Comparison of ENCODE assay signal across 18 mouse cellular contexts in genomic region chr8:116164190-116164988, GRCm38 (mm10).
DNase-seq lines count a peak whose midpoint lies in the region; ATAC-seq and TF ChIP-seq lines count a peak whose summit lies in the region.
"Had no signal": no experiment of that assay in that cellular context is flagged by ENCODE, and none has a peak within 500 bp of the region (broad histone marks: within the 10 kb centered on the region; RNA-seq: fewer than 3 reads in every experiment).

No protein-coding gene starts in this region.

- no peak overlapping the region for H3K4me3 ChIP-seq in forebrain, embryonic 10.5 days
- no peak overlapping the region for H3K4me3 ChIP-seq in forebrain, postnatal 0 days (ENCODE audit: low read depth, low read length)
- H3K4me3 ChIP-seq in midbrain, embryonic 13.5 days (replicated peaks) = no peak overlapping the region
- H3K4me3 ChIP-seq in midbrain, embryonic 10.5 days = no peak overlapping the region
- H3K4me3 ChIP-seq in hindbrain, embryonic 14.5 days (replicated peaks; ENCODE audit: low read length) = no peak overlapping the region
- no peak overlapping the region for H3K4me3 ChIP-seq in neural tube, embryonic 15.5 days (replicated peaks)
- H3K4me3 ChIP-seq: heart, adult 2 months had no signal

- no peaks in the 10 kb centered on the region for H3K36me3 ChIP-seq in forebrain, embryonic 10.5 days (replicated peaks)
- no peaks in the 10 kb centered on the region for H3K36me3 ChIP-seq in forebrain, postnatal 0 days (ENCODE audit: insufficient read depth)
- no peaks in the 10 kb centered on the region for H3K36me3 ChIP-seq in midbrain, embryonic 13.5 days
- no peaks in the 10 kb centered on the region for H3K36me3 ChIP-seq in midbrain, embryonic 10.5 days
- H3K36me3 ChIP-seq in hindbrain, embryonic 14.5 days (replicated peaks; ENCODE audit: control insufficient read depth, insufficient read depth) = no peaks in the 10 kb centered on the region
- no peaks in the 10 kb centered on the region for H3K36me3 ChIP-seq in neural tube, embryonic 15.5 days

- ATAC-seq in forebrain, postnatal 0 days = no peak
- 0 out of 2 replicates have a peak, but pooled peaks have one; percentile 30 for ATAC-seq in midbrain, embryonic 13.5 days
- no peak for ATAC-seq in hindbrain, embryonic 14.5 days (ENCODE audit: low FRiP score)
- ATAC-seq in neural tube, embryonic 15.5 days (ENCODE audit: low FRiP score) = no peak
- ATAC-seq in erythroblast, adult 5-6 weeks (replicated peaks; ENCODE audit: low FRiP score, poor library complexity, severe bottlenecking) = no peak

- TF ChIP-seq CTCF in forebrain, postnatal 0 days (IDR thresholded peaks at IDR 0.05; ENCODE audit: low read depth) = no peak

- no peak overlapping the region for H3K4me2 ChIP-seq in forebrain, postnatal 0 days (ENCODE audit: low read depth)
- peak overlapping the region; percentile 29; the same call in 1 of the 2 replicates for H3K4me2 ChIP-seq in midbrain, embryonic 13.5 days (replicated peaks)
- 0 out of 2 replicates have a peak overlapping the region, but pooled peaks have one; percentile 21 for H3K4me2 ChIP-seq in hindbrain, embryonic 14.5 days (replicated peaks)
- H3K4me2 ChIP-seq in neural tube, embryonic 15.5 days = peak overlapping the region; percentile 17

- no peak for DNase-seq in forebrain, embryonic 10.5 days (ENCODE audit: extremely low spot score, low spot score)
- DNase-seq in forebrain, postnatal 0 days = no peak
- no peak for DNase-seq in midbrain, embryonic 10.5 days (ENCODE audit: low spot score)
- DNase-seq in hindbrain, embryonic 14.5 days (ENCODE audit: low spot score) = no peak
- no peak for DNase-seq in cerebellum, adult 18-20 months
- DNase-seq: adrenal gland, postnatal 10 days; cerebellum, adult 11-12 months; cerebellum, postnatal 36 days; heart, adult 2 months; kidney, adult 8-10 months; kidney, postnatal 4 days; lung, adult 2 months; lung, postnatal 4 days; right cerebral cortex, adult 18-20 months; thymus, postnatal 4 days had no signal

- peaks cover 33% of the 10 kb centered on the region for H3K4me1 ChIP-seq in forebrain, embryonic 10.5 days
- no peaks in the 10 kb centered on the region for H3K4me1 ChIP-seq in forebrain, postnatal 0 days (ENCODE audit: insufficient read depth)
- peaks cover 12% of the 10 kb centered on the region; the same call in 1 of the 2 replicates for H3K4me1 ChIP-seq in midbrain, embryonic 13.5 days (replicated peaks)
- H3K4me1 ChIP-seq in midbrain, embryonic 10.5 days = peaks cover 14% of the 10 kb centered on the region
- peaks cover 9% of the 10 kb centered on the region; the same call in 1 of the 2 replicates for H3K4me1 ChIP-seq in hindbrain, embryonic 14.5 days (replicated peaks; ENCODE audit: control insufficient read depth, insufficient read depth, low read length)
- H3K4me1 ChIP-seq in neural tube, embryonic 15.5 days = peaks cover 10% of the 10 kb centered on the region

- H3K27me3 ChIP-seq in forebrain, embryonic 10.5 days (ENCODE audit: poor library complexity, severe bottlenecking) = peaks cover 7% of the 10 kb centered on the region; the same call in 1 of the 2 replicates
- H3K27me3 ChIP-seq in forebrain, postnatal 0 days (ENCODE audit: insufficient read depth, low read length) = no peaks in the 10 kb centered on the region; the same call in 1 of the 2 replicates
- no peaks in the 10 kb centered on the region for H3K27me3 ChIP-seq in midbrain, embryonic 13.5 days
- H3K27me3 ChIP-seq in midbrain, embryonic 10.5 days (ENCODE audit: low read depth, poor library complexity, severe bottlenecking) = no peaks in the 10 kb centered on the region
- no peaks in the 10 kb centered on the region for H3K27me3 ChIP-seq in hindbrain, embryonic 14.5 days (ENCODE audit: control insufficient read depth, insufficient read depth, low read length)
- H3K27me3 ChIP-seq in neural tube, embryonic 15.5 days (replicated peaks) = no peaks in the 10 kb centered on the region

- no peaks in the 10 kb centered on the region for H3K9me3 ChIP-seq in forebrain, embryonic 10.5 days
- H3K9me3 ChIP-seq in forebrain, postnatal 0 days (ENCODE audit: low read length) = no peaks in the 10 kb centered on the region
- H3K9me3 ChIP-seq in midbrain, embryonic 13.5 days = no peaks in the 10 kb centered on the region
- no peaks in the 10 kb centered on the region for H3K9me3 ChIP-seq in midbrain, embryonic 10.5 days (replicated peaks)
- H3K9me3 ChIP-seq in hindbrain, embryonic 14.5 days (ENCODE audit: control insufficient read depth, low read length) = no peaks in the 10 kb centered on the region
- H3K9me3 ChIP-seq in neural tube, embryonic 15.5 days (replicated peaks) = no peaks in the 10 kb centered on the region

- peak overlapping the region; percentile 25; the same call in 1 of the 2 replicates for H3K27ac ChIP-seq in forebrain, embryonic 10.5 days
- no peak overlapping the region for H3K27ac ChIP-seq in forebrain, postnatal 0 days (ENCODE audit: low read depth, low read length)
- 0 out of 2 replicates have a peak overlapping the region, but pooled peaks have one; percentile 32 for H3K27ac ChIP-seq in midbrain, embryonic 13.5 days
- no peak overlapping the region for H3K27ac ChIP-seq in midbrain, embryonic 10.5 days (replicated peaks)
- H3K27ac ChIP-seq in hindbrain, embryonic 14.5 days = 0 out of 2 replicates have a peak overlapping the region, but pooled peaks have one; percentile 57
- 0 out of 2 replicates have a peak overlapping the region, but pooled peaks have one; percentile 45 for H3K27ac ChIP-seq in neural tube, embryonic 15.5 days (replicated peaks)
- H3K27ac ChIP-seq: heart, adult 2 months had no signal

- 35% methylated on average over 5 of the region's 5 CpGs for WGBS in forebrain, embryonic 10.5 days
- WGBS in forebrain, postnatal 0 days = 30% methylated on average over 5 of the region's 5 CpGs
- WGBS in midbrain, embryonic 13.5 days = 28% methylated on average over 5 of the region's 5 CpGs
- 45% methylated on average over 5 of the region's 5 CpGs for WGBS in midbrain, embryonic 10.5 days
- WGBS in hindbrain, embryonic 14.5 days = 37% methylated on average over 5 of the region's 5 CpGs
- 19% methylated on average over 5 of the region's 5 CpGs for WGBS in neural tube, embryonic 15.5 days

- H3K9ac ChIP-seq in forebrain, postnatal 0 days = no peak overlapping the region
- no peak overlapping the region for H3K9ac ChIP-seq in midbrain, embryonic 13.5 days (replicated peaks)
- H3K9ac ChIP-seq in hindbrain, embryonic 14.5 days = no peak overlapping the region
- no peak overlapping the region for H3K9ac ChIP-seq in neural tube, embryonic 15.5 days (replicated peaks)

Comparison
In these comparisons a context has a peak if more than half of its experiments do, and no peak if none do; other contexts are left out.
1. H3K27ac ChIP-seq: peak in forebrain, embryonic 10.5 days (single experiment), midbrain, embryonic 13.5 days (single experiment), hindbrain, embryonic 14.5 days (single experiment) and neural tube, embryonic 15.5 days (single experiment); none in forebrain, postnatal 0 days (single experiment) and midbrain, embryonic 10.5 days (single experiment).